Mouse (Mus musculus) CH12.LX (cell line): Measurements from ENCODE around the gene Gm49486. TPM values are rescaled to one million over a fixed set of nuclear protein-coding genes. Genes with fewer than 3 reads are reported as not detected.

ENCODE experiments used
- DNase-seq: peaks from one replicate; pipeline ENCODE4 v3.0.0-alpha.2; 2013; ENCODE audit errors: extremely low read depth
- H3K27ac ChIP-seq: 2 replicates; pipeline ENCODE4 v1.5.1; 2012; ENCODE audit warnings: low read depth, mild to moderate bottlenecking, control low read depth, moderate library complexity; ENCODE audit not compliant: insufficient read depth
- H3K27me3 ChIP-seq: replicated peaks from 2 replicates; pipeline ENCODE3; 2012; ENCODE audit warnings: inconsistent platforms
- H3K36me3 ChIP-seq, 2 experiments: replicated peaks in 1 of 2; 2 replicates each; pipeline versions ENCODE3 to v1.6.1; 2012; ENCODE audit warnings: inconsistent platforms in 1 of 2, low read length in 1 of 2, mild to moderate bottlenecking in 1 of 2, mixed read lengths in 1 of 2, moderate library complexity in 1 of 2; ENCODE audit not compliant: control insufficient read depth in 1 of 2, insufficient read depth in 1 of 2
- H3K4me1 ChIP-seq, 2 experiments: 2 replicates each; pipeline ENCODE4 v1.6.1; 2012; ENCODE audit warnings: inconsistent platforms in 1 of 2, moderate library complexity in 1 of 2; ENCODE audit not compliant: insufficient read depth in 2 of 2, control insufficient read depth in 1 of 2
- H3K4me2 ChIP-seq: 2 replicates; pipeline ENCODE4 v1.6.1; 2012; ENCODE audit warnings: low read depth, mild to moderate bottlenecking, control low read depth; ENCODE audit not compliant: poor library complexity, insufficient read depth, severe bottlenecking
- H3K4me3 ChIP-seq, 3 experiments: fragments of 150-350 bp in 1 of 3; sonication (generic) in 1 of 3; replicated peaks in 1 of 3; 2 replicates each; pipeline versions ENCODE3 to v1.5.1; 2011 to 2012; ENCODE audit warnings: low read depth in 2 of 3, low read length in 2 of 3, mild to moderate bottlenecking in 2 of 3, moderate library complexity in 2 of 3, control low read depth in 1 of 3, improper control_type of control experiment in 1 of 3, inconsistent platforms in 1 of 3, mixed read lengths in 1 of 3; ENCODE audit not compliant: poor library complexity in 1 of 3
- H3K79me2 ChIP-seq: replicated peaks from 2 replicates; pipeline ENCODE4 v1.6.1; 2012; ENCODE audit warnings: mild to moderate bottlenecking, moderate library complexity; ENCODE audit not compliant: control insufficient read depth, poor library complexity, insufficient read depth, severe bottlenecking; ENCODE audit errors: extremely low read depth
- H3K9ac ChIP-seq: 2 replicates; pipeline ENCODE4 v1.6.1; 2012; ENCODE audit warnings: low read depth, mild to moderate bottlenecking, control low read depth, moderate library complexity; ENCODE audit not compliant: insufficient read depth
- H3K9me3 ChIP-seq: replicated peaks from 2 replicates; pipeline ENCODE3; 2012; ENCODE audit warnings: low read length, inconsistent platforms, mixed read lengths
- BHLHE40 ChIP-seq: IDR thresholded peaks from 2 replicates; pipeline ENCODE4 v1.6.1; 2011; ENCODE audit warnings: mild to moderate bottlenecking, low read depth, low read length, improper control_type of control experiment
- CHD1 ChIP-seq: IDR thresholded peaks from 2 replicates; pipeline ENCODE4 v1.6.1; 2012; ENCODE audit warnings: low read depth, low read length, improper control_type of control experiment, inconsistent platforms
- CTCF ChIP-seq, 2 experiments: IDR thresholded peaks in 1 of 2; conservative IDR thresholded peaks in 1 of 2; 2 replicates each; pipeline ENCODE4 v1.5.1; 2011 to 2012; ENCODE audit warnings: low read depth in 2 of 2, low read length in 2 of 2, improper control_type of control experiment in 1 of 2, inconsistent platforms in 1 of 2, mild to moderate bottlenecking in 1 of 2, moderate library complexity in 1 of 2
- E2F4 ChIP-seq: IDR thresholded peaks from 2 replicates; pipeline ENCODE4 v1.6.1; 2011; ENCODE audit warnings: low read depth, low read length, improper control_type of control experiment; ENCODE audit not compliant: insufficient replicate concordance
- ETS1 ChIP-seq: conservative IDR thresholded peaks from 2 replicates; pipeline ENCODE4 v1.6.1; 2012; ENCODE audit warnings: low read depth, mild to moderate bottlenecking, inconsistent platforms, low read length, improper control_type of control experiment, moderate library complexity
- GABPA ChIP-seq: IDR thresholded peaks from 2 replicates; pipeline ENCODE4 v1.6.1; 2012; ENCODE audit warnings: low read depth, low read length, improper control_type of control experiment, inconsistent platforms; ENCODE audit not compliant: insufficient replicate concordance
- HCFC1 ChIP-seq: IDR thresholded peaks from 2 replicates; pipeline ENCODE4 v1.6.1; 2012; ENCODE audit warnings: low read depth, mild to moderate bottlenecking, inconsistent platforms, low read length, improper control_type of control experiment
- JUN ChIP-seq: IDR thresholded peaks from 2 replicates; pipeline ENCODE4 v1.6.1; 2011; ENCODE audit warnings: low read depth, mild to moderate bottlenecking, low read length, improper control_type of control experiment, moderate library complexity; ENCODE audit not compliant: insufficient read depth
- MAX ChIP-seq: IDR thresholded peaks from 2 replicates; pipeline ENCODE4 v1.6.1; 2011; ENCODE audit warnings: low read length, improper control_type of control experiment
- MAZ ChIP-seq: IDR thresholded peaks from 2 replicates; pipeline ENCODE4 v1.6.1; 2012; ENCODE audit warnings: low read depth, mild to moderate bottlenecking, inconsistent platforms, low read length, improper control_type of control experiment, moderate library complexity
- MEF2A ChIP-seq: IDR thresholded peaks from 2 replicates; pipeline ENCODE4 v1.6.1; 2014; ENCODE audit warnings: low read depth, mild to moderate bottlenecking, inconsistent platforms, low read length, improper control_type of control experiment, borderline replicate concordance
- MYC ChIP-seq: IDR thresholded peaks from 2 replicates; pipeline ENCODE4 v1.6.1; 2011; ENCODE audit warnings: low read depth, mild to moderate bottlenecking, improper control_type of control experiment, low read length
- NELFE ChIP-seq: IDR thresholded peaks from 2 replicates; pipeline ENCODE4 v1.6.1; 2011; ENCODE audit warnings: low read depth, low read length, improper control_type of control experiment
- NRF1 ChIP-seq: IDR thresholded peaks from 2 replicates; pipeline ENCODE4 v1.6.1; 2014; ENCODE audit warnings: low read depth, mild to moderate bottlenecking, inconsistent platforms, low read length, improper control_type of control experiment, moderate library complexity
- RAD21 ChIP-seq: IDR thresholded peaks from 2 replicates; pipeline ENCODE4 v1.6.1; 2011; ENCODE audit warnings: low read depth, mild to moderate bottlenecking, low read length, improper control_type of control experiment, moderate library complexity
- RCOR1 ChIP-seq: conservative IDR thresholded peaks from 2 replicates; pipeline ENCODE4 v1.6.1; 2012; ENCODE audit warnings: low read depth, mild to moderate bottlenecking, inconsistent platforms, low read length, improper control_type of control experiment
- SIN3A ChIP-seq: IDR thresholded peaks from 2 replicates; pipeline ENCODE4 v1.6.1; 2012; ENCODE audit warnings: low read length, improper control_type of control experiment, inconsistent platforms
- SMC3 ChIP-seq: IDR thresholded peaks from 2 replicates; pipeline ENCODE4 v1.6.1; 2011; ENCODE audit warnings: low read depth, low read length, improper control_type of control experiment
- TBP ChIP-seq: conservative IDR thresholded peaks from 2 replicates; pipeline ENCODE4 v1.6.1; 2011; ENCODE audit warnings: low read depth, low read length, improper control_type of control experiment
- TCF12 ChIP-seq: IDR thresholded peaks from 2 replicates; pipeline ENCODE4 v1.6.1; 2014; ENCODE audit warnings: low read depth, mild to moderate bottlenecking, inconsistent platforms, low read length, improper control_type of control experiment
- UBTF ChIP-seq: IDR thresholded peaks from 2 replicates; pipeline ENCODE4 v1.6.1; 2012; ENCODE audit warnings: low read depth, mild to moderate bottlenecking, inconsistent platforms, low read length, improper control_type of control experiment, moderate library complexity
- USF2 ChIP-seq: conservative IDR thresholded peaks from 2 replicates; pipeline ENCODE4 v1.6.1; 2011; ENCODE audit warnings: low read depth, low read length, improper control_type of control experiment
- ZC3H11A ChIP-seq: IDR thresholded peaks from 2 replicates; pipeline ENCODE4 v1.6.1; 2012; ENCODE audit warnings: low read depth, mild to moderate bottlenecking, inconsistent platforms, low read length, improper control_type of control experiment
- dilution Hi-C: fragments of 300-500 bp; cut with MboI; formaldehyde crosslinking; loops from 2 replicates; pipeline ENCODE4 v1.14.3; 2020; ENCODE audit warnings: low sequenced_read_pairs; ENCODE audit not compliant: extremely low pct_unique_long_range_greater_than_20kb, extremely low pct_ligation_motif_present
- in situ Hi-C: fragments of 300-500 bp; cut with MboI; formaldehyde crosslinking; loops from 3 replicates; pipeline ENCODE4 v1.14.3; 2019; ENCODE audit warnings: low sequenced_read_pairs, low pct_ligation_motif_present, low pct_unique_long_range_greater_than_20kb, mixed read lengths
- polyA plus RNA-seq: library from polyadenylated mRNA; unstranded; fragments of >175 nt; gene quantifications from 2 replicates; pipeline ENCODE4 v1.2.1, GENCODE M21; 2012; ENCODE audit warnings: low read depth; ENCODE audit not compliant: insufficient read length
- total RNA-seq, 2 experiments: library from RNA; depleted of rRNA; stranded (reverse); fragments of 300-350 nt in 1 of 2; fragments of >200 nt in 1 of 2; gene quantifications; 2 replicates each; pipeline ENCODE4 v1.2.3; 2012 to 2014

Gm49486 gene
- total and polyA plus RNA-seq, 3 experiments = 0.21 to 0.77 (median 0.59) TPM

DNA sequence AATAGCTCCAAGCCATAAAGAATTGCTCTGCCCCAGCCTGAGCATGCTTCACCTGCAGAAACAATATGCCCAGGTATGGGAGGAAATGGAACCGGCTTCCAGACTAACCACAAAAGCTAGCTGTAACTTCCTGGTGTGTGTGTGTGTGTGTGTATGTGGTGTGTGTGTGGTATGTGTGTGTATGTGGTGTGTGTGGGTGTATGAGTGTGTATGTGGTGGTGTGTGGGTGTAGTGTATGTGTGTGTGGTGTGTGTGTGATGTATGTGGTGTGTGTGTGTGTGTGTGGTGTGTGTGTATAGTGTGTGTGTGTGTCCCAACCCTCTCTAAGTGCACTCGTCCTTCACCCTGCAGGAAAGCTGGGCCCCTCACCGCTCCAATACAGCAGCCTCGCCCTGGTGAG is 36.2 kb downstream of the Gm49486 start:
- H3K4me3 ChIP-seq = no peak overlapping the region
- dilution Hi-C loops = no loop called here
- peaks cover 10 to 14% of the 10 kb centered on the region in 2 experiments for H3K4me1 ChIP-seq
- no peaks in the 10 kb centered on the region for H3K36me3 ChIP-seq
- H3K27ac ChIP-seq = no peak overlapping the region
- H3K9me3 ChIP-seq = peaks cover 19% of the 10 kb centered on the region
- no peak overlapping the region for H3K4me2 ChIP-seq
- DNase-seq = no peak
- TF ChIP-seq MAZ (no peak), TBP (no peak), TCF12 (no peak), NELFE (no peak), USF2 (no peak), MAX (no peak), SMC3 (no peak), CTCF (conservative IDR thresholded peaks at IDR 0.05 in 1 of 2, IDR thresholded peaks at IDR 0.05 in 1 of 2; ENCODE audit: low read depth in 2 of 2, low read length in 2 of 2) (no peak), ETS1 (no peak), ZC3H11A (no peak), RAD21 (no peak), BHLHE40 (no peak), UBTF (no peak), JUN (no peak), HCFC1 (no peak), MYC (no peak), NRF1 (no peak), E2F4 (no peak)
- in situ Hi-C loops = no loop called here
- H3K27me3 ChIP-seq = peaks cover 5% of the 10 kb centered on the region
- no peak overlapping the region for H3K9ac ChIP-seq
- H3K79me2 ChIP-seq = no peaks in the 10 kb centered on the region

DNA sequence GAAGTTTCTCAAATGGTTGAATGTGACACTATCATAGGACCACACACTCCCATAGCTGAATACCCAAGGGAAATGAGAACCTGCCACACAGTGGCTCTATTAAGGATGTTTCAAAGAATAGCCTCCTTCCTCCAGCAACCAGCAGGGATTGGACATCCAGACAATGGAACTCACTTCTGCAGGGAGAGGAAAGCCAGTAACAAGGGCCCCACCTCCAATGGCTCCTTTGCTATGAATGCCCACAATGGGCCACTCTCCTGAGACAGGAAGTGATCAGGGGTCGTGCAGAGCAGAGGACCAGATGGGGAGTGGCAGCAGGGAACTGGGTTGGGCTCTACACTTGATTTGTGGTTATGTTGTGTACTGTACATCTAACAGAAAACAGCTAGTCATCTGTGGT is 39.3 kb downstream of the Gm49486 start:
- no peak for DNase-seq
- Histone ChIP-seq H3K4me3 (no peak overlapping the region), H3K9ac (no peak overlapping the region), H3K27ac (no peak overlapping the region), H3K4me2 (no peak overlapping the region), H3K4me1 (peaks cover 10 to 24% of the 10 kb centered on the region in 2 experiments), H3K36me3 (no peaks in the 10 kb centered on the region), H3K79me2 (no peaks in the 10 kb centered on the region), H3K27me3 (peaks cover 8% of the 10 kb centered on the region), H3K9me3 (peaks cover 4% of the 10 kb centered on the region)
- dilution Hi-C loops = no loop called here
- in situ Hi-C loops = no loop called here
- TF ChIP-seq ZC3H11A = no peak
- no peak for TF ChIP-seq CTCF (conservative IDR thresholded peaks at IDR 0.05 in 1 of 2, IDR thresholded peaks at IDR 0.05 in 1 of 2; ENCODE audit: low read depth in 2 of 2, low read length in 2 of 2)
- no peak for TF ChIP-seq SMC3
- TF ChIP-seq MEF2A = no peak
- TF ChIP-seq RAD21 = no peak
- TF ChIP-seq MAZ = no peak
- TF ChIP-seq CHD1 = no peak
- TF ChIP-seq ETS1 = no peak
- no peak for TF ChIP-seq E2F4
- no peak for TF ChIP-seq USF2
- no peak for TF ChIP-seq SIN3A
- no peak for TF ChIP-seq GABPA
- no peak for TF ChIP-seq RCOR1
